Mouse (Mus musculus): ENCODE results near the gene Psmg1.
A peak's percentile ranks its signal among the peaks of the same experiment; 100 is the strongest.
"Not testable (repeated sequence)": the region's sequence is repeated elsewhere in the genome, so short reads cannot be mapped to it uniquely, and the experiment has no call there.

Psmg1 gene

GRCm38 (mm10) chr16:95990462-95991121 is at the start of gene Psmg1:
Gene Psmg1 (minus strand): TSS chr16:95990960.
- DNase-seq (ENCODE audit: low spot score in 2 of 2), result peak; percentile 92 to 97

GRCm38 (mm10) chr16:96039538-96039937 is 48.8 kb upstream of the Psmg1 start:
- DNase-seq (ENCODE audit: low spot score in 2 of 2), result no peak

GRCm38 (mm10) chr16:96034473-96034872 is 43.7 kb upstream of the Psmg1 start:
- DNase-seq (ENCODE audit: low spot score in 2 of 2), result no peak

- no peak for DNase-seq (ENCODE audit: low spot score in 2 of 2)
These were observed 41.7 kb upstream of the Psmg1 start for GRCm38 (mm10) chr16:96032368-96033043.

GRCm38 (mm10) chr16:96030476-96031102 is 39.8 kb upstream of the Psmg1 start:
- DNase-seq (ENCODE audit: low spot score in 2 of 2), result no peak

GRCm38 (mm10) chr16:96026256-96026655 is 35.5 kb upstream of the Psmg1 start:
- DNase-seq (ENCODE audit: low spot score in 2 of 2), result no peak

GRCm38 (mm10) chr16:96025244-96025643 is 34.5 kb upstream of the Psmg1 start:
- no peak for DNase-seq (ENCODE audit: low spot score in 2 of 2)

GRCm38 (mm10) chr16:96021045-96021444 is 30.3 kb upstream of the Psmg1 start:
- no peak for DNase-seq (ENCODE audit: low spot score in 2 of 2)

GRCm38 (mm10) chr16:96009124-96009523 is 18.4 kb upstream of the Psmg1 start:
- not testable (repeated sequence) for DNase-seq (ENCODE audit: low spot score in 2 of 2)

- DNase-seq (ENCODE audit: low spot score in 2 of 2), result not testable (repeated sequence)
These were observed 13.5 kb upstream of the Psmg1 start for GRCm38 (mm10) chr16:96004278-96004677.

- DNase-seq (ENCODE audit: low spot score in 2 of 2), result no peak
These were observed 8.5 kb upstream of the Psmg1 start for GRCm38 (mm10) chr16:95999291-95999690.

GRCm38 (mm10) chr16:95996156-95996555 is 5.4 kb upstream of the Psmg1 start:
- no peak for DNase-seq (ENCODE audit: low spot score in 2 of 2)

- not testable (repeated sequence) for DNase-seq (ENCODE audit: low spot score in 2 of 2)
These were observed 3.8 kb upstream of the Psmg1 start for GRCm38 (mm10) chr16:95994576-95994975.

- DNase-seq (ENCODE audit: low spot score in 2 of 2), result no peak
These were observed 1.8 kb upstream of the Psmg1 start for GRCm38 (mm10) chr16:95992596-95992995.

GRCm38 (mm10) chr16:95991122-95991900 is 551 bp upstream of the Psmg1 start:
- DNase-seq (ENCODE audit: low spot score in 2 of 2), result no peak

GRCm38 (mm10) chr16:95984911-95985310 is 5.8 kb downstream of the Psmg1 start:
- DNase-seq (ENCODE audit: low spot score in 2 of 2), result no peak

GRCm38 (mm10) chr16:95983601-95984000 is 7.2 kb downstream of the Psmg1 start:
- no peak for DNase-seq (ENCODE audit: low spot score in 2 of 2)

GRCm38 (mm10) chr16:95970841-95971240 is 19.9 kb downstream of the Psmg1 start:
- DNase-seq (ENCODE audit: low spot score in 2 of 2), result no peak

GRCm38 (mm10) chr16:95967455-95967854 is 23.3 kb downstream of the Psmg1 start:
- DNase-seq (ENCODE audit: low spot score in 2 of 2), result no peak

- no peak for DNase-seq (ENCODE audit: low spot score in 2 of 2)
These were observed 26.2 kb downstream of the Psmg1 start for GRCm38 (mm10) chr16:95964427-95965023.

GRCm38 (mm10) chr16:95961484-95961883 is 29.3 kb downstream of the Psmg1 start:
- not testable (repeated sequence) for DNase-seq (ENCODE audit: low spot score in 2 of 2)

- DNase-seq (ENCODE audit: low spot score in 2 of 2), result not testable (repeated sequence)
These were observed 30.1 kb downstream of the Psmg1 start for GRCm38 (mm10) chr16:95960689-95961088.

Data from frontal cortex, postnatal 14 days (tissue).